In the genomic region with DNA sequence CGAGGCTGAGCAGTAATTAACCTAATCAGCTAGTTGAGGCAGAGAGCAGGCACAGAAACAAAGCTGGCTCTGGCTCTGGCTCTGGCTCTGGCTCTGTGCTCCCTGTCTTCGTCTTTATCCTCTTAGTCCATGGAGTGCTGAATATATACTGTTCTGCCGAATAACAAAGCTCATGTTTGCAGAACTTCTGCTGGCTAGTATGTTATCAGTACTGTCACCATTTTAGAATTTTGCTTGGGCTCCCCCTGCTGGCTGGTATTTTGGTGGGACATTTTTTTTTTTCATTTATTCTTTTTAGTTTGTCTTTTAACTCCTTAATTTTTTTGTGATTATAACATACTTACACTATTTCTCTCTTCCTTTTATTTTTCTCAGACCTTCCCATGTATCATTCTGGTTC, we compare ENCODE assay signal across 9 mouse cellular contexts.
DNase-seq lines count a peak whose midpoint lies in the region; TF ChIP-seq lines count a peak whose summit lies in the region.
"Had no signal": no experiment of that assay in that cellular context is flagged by ENCODE, and none has a peak within 500 bp of the region (broad histone marks: within the 10 kb centered on the region; RNA-seq: fewer than 3 reads in every experiment).

No protein-coding gene starts in this region.

- WGBS in midbrain, embryonic 10.5 days: 74% methylated on average over 3 of the region's 3 CpGs

- H3K27ac ChIP-seq in CH12.LX (ENCODE audit: insufficient read depth, low read depth): no peak overlapping the region
- H3K27ac ChIP-seq in midbrain, embryonic 10.5 days (replicated peaks): no peak overlapping the region
- H3K27ac ChIP-seq: embryonic facial prominence, embryonic 13.5 days had no signal

- no peak for TF ChIP-seq POLR2A in CH12.LX (IDR thresholded peaks at IDR 0.05; ENCODE audit: low read depth, low read length)

- no peak overlapping the region for H3K4me3 ChIP-seq in CH12.LX (replicated peaks in 1 of 3; ENCODE audit: low read depth in 2 of 3, low read length in 2 of 3, poor library complexity in 1 of 3)
- H3K4me3 ChIP-seq in midbrain, embryonic 10.5 days: no peak overlapping the region
- H3K4me3 ChIP-seq: embryonic facial prominence, embryonic 13.5 days had no signal

- H3K4me2 ChIP-seq in CH12.LX (ENCODE audit: insufficient read depth, low read depth, poor library complexity, severe bottlenecking): peak overlapping the region; percentile 60; the same call in 1 of the 2 replicates
- H3K4me2 ChIP-seq: embryonic facial prominence, embryonic 13.5 days had no signal

- no peak overlapping the region for H3K9ac ChIP-seq in CH12.LX (ENCODE audit: insufficient read depth, low read depth)
- H3K9ac ChIP-seq: embryonic facial prominence, embryonic 13.5 days had no signal

- peak; percentile 53 for DNase-seq in kidney, adult 9 months
- DNase-seq in kidney, adult 11 months: no peak
- DNase-seq in CH12.LX (ENCODE audit: extremely low read depth): peak; percentile 48
- peak; percentile 73 for DNase-seq in adrenal gland, postnatal 14 days
- DNase-seq in gastrocnemius, postnatal 10 days: peak; percentile 63
- DNase-seq in kidney, postnatal 25 days: peak; percentile 37 to 79
- DNase-seq in natural killer cell, adult 2 months (ENCODE audit: low spot score in 2 of 2): peak; percentile 18 to 56
- no peak for DNase-seq in midbrain, embryonic 10.5 days (ENCODE audit: low spot score)

- no peaks in the 10 kb centered on the region for H3K27me3 ChIP-seq in CH12.LX (replicated peaks)
- H3K27me3 ChIP-seq in midbrain, embryonic 10.5 days (ENCODE audit: low read depth, poor library complexity, severe bottlenecking): no peaks in the 10 kb centered on the region
- H3K27me3 ChIP-seq: embryonic facial prominence, embryonic 13.5 days had no signal

- no peaks in the 10 kb centered on the region for H3K36me3 ChIP-seq in CH12.LX (replicated peaks in 1 of 2; ENCODE audit: control insufficient read depth in 1 of 2, insufficient read depth in 1 of 2, low read length in 1 of 2)
- H3K36me3 ChIP-seq in midbrain, embryonic 10.5 days: no peaks in the 10 kb centered on the region
- H3K36me3 ChIP-seq: embryonic facial prominence, embryonic 13.5 days had no signal

- TF ChIP-seq EP300 in CH12.LX (IDR thresholded peaks at IDR 0.05; ENCODE audit: low read length): no peak

- peak; percentile 7 to 77; a peak in 2 of 4 replicates for TF ChIP-seq CTCF in CH12.LX (conservative IDR thresholded peaks at IDR 0.05 in 1 of 2, IDR thresholded peaks at IDR 0.05 in 1 of 2; ENCODE audit: low read depth in 2 of 2, low read length in 2 of 2)

- no peaks in the 10 kb centered on the region for H3K9me3 ChIP-seq in CH12.LX (replicated peaks; ENCODE audit: low read length)
- H3K9me3 ChIP-seq in midbrain, embryonic 10.5 days (replicated peaks): no peaks in the 10 kb centered on the region
- H3K9me3 ChIP-seq: embryonic facial prominence, embryonic 13.5 days had no signal

- H3K79me2 ChIP-seq in CH12.LX (replicated peaks; ENCODE audit: control insufficient read depth, extremely low read depth, insufficient read depth, poor library complexity, severe bottlenecking): no peaks in the 10 kb centered on the region

- 0 out of 4 replicates have a peak, but pooled peaks cover 0 to 2% of the 10 kb centered on the region in 2 experiments for H3K4me1 ChIP-seq in CH12.LX (ENCODE audit: control insufficient read depth in 1 of 2, insufficient read depth in 2 of 2)
- H3K4me1 ChIP-seq in midbrain, embryonic 10.5 days: no peaks in the 10 kb centered on the region; the same call in 1 of the 2 replicates

- in situ Hi-C loops in CH12.LX (cut with MboI; ENCODE audit: low pct_ligation_motif_present, low pct_unique_long_range_greater_than_20kb, low sequenced_read_pairs): no loop called here

- TF ChIP-seq RAD21 in CH12.LX (IDR thresholded peaks at IDR 0.05; ENCODE audit: low read depth, low read length): peak; percentile 71

- dilution Hi-C loops in CH12.LX (cut with MboI; ENCODE audit: extremely low pct_ligation_motif_present, extremely low pct_unique_long_range_greater_than_20kb, low sequenced_read_pairs): no loop called here

TF ChIP-seq in CH12.LX, 34 proteins besides CTCF, POLR2A, EP300 and RAD21:
- TF ChIP-seq ZNF384 (IDR thresholded peaks at IDR 0.05; ENCODE audit: low read depth, low read length) (peak; percentile 94), SMC3 (IDR thresholded peaks at IDR 0.05; ENCODE audit: low read depth, low read length) (peak; percentile 82), BHLHE40 (IDR thresholded peaks at IDR 0.05; ENCODE audit: low read depth, low read length) (no peak), ZC3H11A (IDR thresholded peaks at IDR 0.05; ENCODE audit: low read depth, low read length) (peak; percentile 42), SIN3A (IDR thresholded peaks at IDR 0.05; ENCODE audit: low read length) (no peak), TCF12 (IDR thresholded peaks at IDR 0.05; ENCODE audit: low read depth, low read length) (0 out of 2 replicates have a peak, but pooled peaks have one; percentile 14), IRF4 (IDR thresholded peaks at IDR 0.05; ENCODE audit: low read depth, low read length) (no peak)
TF ChIP-seq in CH12.LX: peak in this region for 4.

Comparison
In these comparisons a context has a peak if more than half of its experiments do, and no peak if none do; other contexts are left out.
1. DNase-seq: peak in kidney, adult 9 months (single experiment), CH12.LX (single experiment), adrenal gland, postnatal 14 days (single experiment), gastrocnemius, postnatal 10 days (single experiment), kidney, postnatal 25 days (2 of 2) and natural killer cell, adult 2 months (2 of 2); none in kidney, adult 11 months (single experiment) and midbrain, embryonic 10.5 days (single experiment).